Mouse (Mus musculus) heart, postnatal 0 days (tissue): ENCODE results near the gene Hacd2. TPM values are rescaled to one million over a fixed set of nuclear protein-coding genes. Genes with fewer than 3 reads are reported as not detected.
A peak's percentile ranks its signal among the peaks of the same experiment; 100 is the strongest.

Experiments used
- ATAC-seq: fragments of 200-750 bp; cut with Nextera tagmentation; 2 replicates; pipeline ENCODE4 v1.8.0; 2017; ENCODE audit warnings: low read depth, moderate number of reproducible peaks, moderate library complexity; ENCODE audit not compliant: insufficient read depth
- DNase-seq: peaks from one replicate; pipeline ENCODE4 v3.0.0-alpha.2; 2016; ENCODE audit warnings: low spot score
- H3K27ac ChIP-seq: fragments of 300-500 bp; sonication (generic); 2 replicates; pipeline ENCODE4 v1.5.1; 2014; ENCODE audit warnings: low read depth, mild to moderate bottlenecking
- H3K27me3 ChIP-seq: fragments of 300-500 bp; sonication (generic); 2 replicates; pipeline ENCODE4 v1.6.1; 2014; ENCODE audit warnings: low read length, mixed read lengths; ENCODE audit not compliant: control insufficient read depth, insufficient read depth
- H3K36me3 ChIP-seq: fragments of 300-500 bp; sonication (generic); replicated peaks from 2 replicates; pipeline ENCODE4 v1.6.1; 2014; ENCODE audit warnings: low read length, mixed read lengths; ENCODE audit not compliant: control insufficient read depth, insufficient read depth
- H3K4me1 ChIP-seq: fragments of 300-500 bp; sonication (generic); 2 replicates; pipeline ENCODE4 v1.6.1; 2014; ENCODE audit warnings: antibody characterized with exemption; ENCODE audit not compliant: control insufficient read depth, insufficient read depth
- H3K4me2 ChIP-seq: fragments of 300-500 bp; sonication (generic); 2 replicates; pipeline ENCODE4 v1.6.1; 2014; ENCODE audit warnings: low read depth, mild to moderate bottlenecking, low read length, moderate library complexity
- H3K4me3 ChIP-seq: fragments of 300-500 bp; sonication (generic); 2 replicates; pipeline ENCODE4 v1.5.1; 2014; ENCODE audit warnings: low read depth, low read length
- H3K9ac ChIP-seq: fragments of 300-500 bp; sonication (generic); replicated peaks from 2 replicates; pipeline ENCODE4 v1.6.1; 2014; ENCODE audit warnings: low read depth, low read length, mixed read lengths
- H3K9me3 ChIP-seq: fragments of 300-500 bp; sonication (generic); replicated peaks from 2 replicates; pipeline ENCODE4 v1.6.1; 2016; ENCODE audit warnings: low read length; ENCODE audit not compliant: control insufficient read depth
- CTCF ChIP-seq: IDR thresholded peaks from 2 replicates; pipeline ENCODE4 v1.5.1; 2016; ENCODE audit warnings: antibody characterized with exemption, control low read depth, low read depth
- EP300 ChIP-seq: IDR thresholded peaks from 2 replicates; pipeline ENCODE4 v1.6.1; 2016; ENCODE audit warnings: antibody characterized with exemption, low read depth
- WGBS: fragments of 180-500 bp; shearing (Covaris S2); extraction: QIAGEN DNeasy Blood & Tissue Kit; methylation state at CpG from one replicate; pipeline ENCODE4 v1.1.7; 2014; 5-methylcytosine and 5-hydroxymethylcytosine counted together
- polyA plus RNA-seq: library from polyadenylated mRNA; unstranded; fragments of >200 nt; fragmentation: Nextera tagmentation; extraction: Ambion mirVana; gene quantifications from 2 replicates; pipeline ENCODE4 v1.2.1, GENCODE M21; 2015
- total RNA-seq: library from RNA; depleted of rRNA; stranded (reverse); fragments of >200 nt; gene quantifications from 2 replicates; pipeline ENCODE4 v1.2.3, GENCODE M21; 2014; ENCODE audit warnings: low replicate concordance; rRNA removed

Gene Hacd2
- total and polyA plus RNA-seq, 2 experiments from 2014 or later: 2.6 to 34.1 TPM

GRCm38 (mm10) chr16:35154641-35155390 is 132.6 kb downstream of the Hacd2 start, which contains the start of gene Adcy5:
Gene Adcy5, plus strand, starts transcription at chr16:35154877.
- Histone ChIP-seq H3K9me3 (no peaks in the 10 kb centered on the region), H3K27me3 (peaks cover 27% of the 10 kb centered on the region), H3K4me3 (peak within 1 kb of the TSS; percentile 74), H3K36me3 (no peaks in the 10 kb centered on the region), H3K27ac (peak within 1 kb of the TSS; percentile 86), H3K4me2 (peak within 1 kb of the TSS; percentile 89), H3K9ac (peak within 1 kb of the TSS; percentile 82), H3K4me1 (peaks cover 6% of the 10 kb centered on the region)
- ATAC-seq (peak; percentile 60), DNase-seq (peak; percentile 28)
- no peak for TF ChIP-seq CTCF
- no peak for TF ChIP-seq EP300
- WGBS: under 1% methylated on average over 53 of the region's 104 CpGs

DNA sequence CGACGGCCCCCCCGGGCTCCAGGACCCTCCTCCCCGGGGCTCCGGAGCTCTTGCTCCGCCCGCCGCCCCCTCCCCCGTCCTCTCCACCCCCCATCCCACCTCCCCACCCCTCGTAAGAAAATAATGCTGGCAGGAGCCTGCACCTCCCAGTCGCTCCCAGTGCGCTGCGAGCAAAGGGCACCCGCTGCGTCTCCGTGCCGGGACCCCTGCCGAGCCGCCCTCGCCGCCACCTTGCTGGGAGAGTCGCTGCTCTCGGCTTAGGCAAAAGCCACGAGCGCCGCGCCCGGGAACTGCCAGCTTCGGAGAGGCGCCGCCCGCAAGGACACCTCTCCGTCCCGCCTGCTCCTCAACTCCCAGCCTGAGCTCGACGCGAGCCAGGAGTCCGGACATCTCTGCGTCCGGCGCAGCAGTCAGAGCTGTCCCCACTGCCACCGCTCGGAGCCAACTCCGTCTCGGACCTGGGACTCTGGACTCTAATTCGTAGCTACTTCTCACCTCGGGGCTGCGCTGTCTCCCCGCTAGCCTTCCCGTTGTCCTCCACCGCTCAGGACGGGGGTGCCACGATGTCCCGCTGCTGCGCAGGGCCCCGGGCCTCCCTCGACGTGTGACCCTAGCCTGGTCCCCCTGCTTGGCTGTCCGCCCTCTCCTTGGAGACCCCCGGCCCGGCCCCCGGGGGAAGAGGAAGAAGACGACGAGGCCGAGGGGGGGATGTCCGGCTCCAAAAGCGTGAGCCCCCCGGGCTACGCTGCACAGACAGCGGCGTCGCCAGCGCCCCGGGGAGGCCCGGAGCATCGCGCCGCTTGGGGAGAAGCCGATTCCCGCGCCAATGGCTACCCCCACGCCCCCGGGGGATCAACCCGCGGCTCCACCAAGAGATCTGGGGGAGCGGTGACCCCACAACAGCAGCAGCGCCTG is 133.4 kb downstream of the Hacd2 start:
- Histone ChIP-seq H3K27me3 (peaks cover 27% of the 10 kb centered on the region), H3K4me1 (peaks cover 10% of the 10 kb centered on the region), H3K4me2 (peak overlapping the region; percentile 89), H3K27ac (peak overlapping the region; percentile 86), H3K36me3 (no peaks in the 10 kb centered on the region), H3K4me3 (peak overlapping the region; percentile 74), H3K9me3 (no peaks in the 10 kb centered on the region), H3K9ac (peak overlapping the region; percentile 82)
- DNase-seq (peak; percentile 68), ATAC-seq (peak; percentile 54)
- under 1% methylated on average over 67 of the region's 87 CpGs for WGBS
- TF ChIP-seq EP300: no peak
- TF ChIP-seq CTCF: peak; percentile 50

DNA sequence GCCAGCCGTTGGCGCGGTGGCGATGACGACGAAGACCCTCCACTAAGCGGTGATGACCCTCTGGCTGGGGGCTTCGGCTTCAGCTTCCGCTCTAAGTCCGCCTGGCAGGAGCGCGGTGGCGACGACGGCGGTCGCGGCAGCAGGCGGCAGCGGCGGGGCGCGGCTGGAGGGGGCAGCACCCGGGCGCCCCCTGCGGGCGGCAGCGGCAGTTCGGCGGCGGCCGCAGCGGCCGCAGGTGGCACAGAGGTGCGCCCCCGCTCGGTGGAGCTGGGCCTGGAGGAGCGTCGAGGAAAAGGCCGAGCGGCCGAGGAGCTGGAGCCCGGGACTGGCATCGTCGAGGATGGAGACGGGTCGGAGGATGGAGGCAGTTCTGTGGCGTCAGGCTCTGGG is 134.1 kb downstream of the Hacd2 start:
- peak overlapping the region; percentile 82 for H3K9ac ChIP-seq
- ATAC-seq (peak; percentile 16), DNase-seq (peak; percentile 58)
- WGBS: 3% methylated on average over 48 of the region's 48 CpGs
- H3K4me3 ChIP-seq: peak overlapping the region; percentile 74
- H3K27me3 ChIP-seq: peaks cover 25% of the 10 kb centered on the region
- peak overlapping the region; percentile 89 for H3K4me2 ChIP-seq
- no peaks in the 10 kb centered on the region for H3K9me3 ChIP-seq
- peak overlapping the region; percentile 86 for H3K27ac ChIP-seq
- H3K4me1 ChIP-seq: peaks cover 17% of the 10 kb centered on the region
- no peaks in the 10 kb centered on the region for H3K36me3 ChIP-seq
- TF ChIP-seq EP300 (no peak), CTCF (peak; percentile 48)

GRCm38 (mm10) chr16:35156832-35157231 is 134.6 kb downstream of the Hacd2 start:
- Histone ChIP-seq H3K36me3 (no peaks in the 10 kb centered on the region), H3K27ac (peak overlapping the region; percentile 86), H3K4me3 (peak overlapping the region; percentile 74), H3K4me2 (peak overlapping the region; percentile 89), H3K4me1 (peaks cover 22% of the 10 kb centered on the region), H3K9me3 (no peaks in the 10 kb centered on the region), H3K9ac (peak overlapping the region; percentile 82), H3K27me3 (peaks cover 23% of the 10 kb centered on the region)
- no peak for ATAC-seq
- WGBS: 51% methylated on average over 21 of the region's 21 CpGs
- no peak for DNase-seq
- TF ChIP-seq EP300: no peak
- TF ChIP-seq CTCF: no peak

Other genes with a start within 250 kb of the Hacd2 start
- 81.4 and 84.7 TPM in 2 replicates for gene Adcy5, start 132.4 kb downstream of the Hacd2 start, total RNA-seq
- gene Adcy5, start 132.4 kb downstream of the Hacd2 start, polyA plus RNA-seq: 9.6 and 11.3 TPM in 2 replicates